Mouse (Mus musculus) liver, embryonic 16.5 days (tissue): ENCODE results near the gene Abhd12. TPM values are rescaled to one million over a fixed set of nuclear protein-coding genes. Genes with fewer than 3 reads are reported as not detected.
A peak's percentile ranks its signal among the peaks of the same experiment; 100 is the strongest.

ENCODE experiments used
- ATAC-seq: fragments of 200-750 bp; cut with Nextera tagmentation; 2 replicates; pipeline ENCODE4 v1.8.0; 2017; ENCODE audit warnings: low read depth, mild to moderate bottlenecking, moderate number of reproducible peaks, moderate library complexity
- H3K27ac ChIP-seq: fragments of 300-500 bp; sonication (generic); 2 replicates; pipeline ENCODE4 v1.5.1; 2014; ENCODE audit warnings: mild to moderate bottlenecking, low read length
- H3K27me3 ChIP-seq: fragments of 300-500 bp; sonication (generic); 2 replicates; pipeline ENCODE4 v1.6.1; 2014; ENCODE audit warnings: low read depth, low read length, mixed read lengths; ENCODE audit not compliant: control insufficient read depth, insufficient read depth
- H3K36me3 ChIP-seq: fragments of 300-500 bp; sonication (generic); 2 replicates; pipeline ENCODE4 v1.6.1; 2014; ENCODE audit warnings: mild to moderate bottlenecking; ENCODE audit not compliant: control insufficient read depth, insufficient read depth
- H3K4me1 ChIP-seq: fragments of 300-500 bp; sonication (generic); 2 replicates; pipeline ENCODE4 v1.6.1; 2014; ENCODE audit warnings: low read depth, low read length, mixed read lengths; ENCODE audit not compliant: control insufficient read depth
- H3K4me2 ChIP-seq: fragments of 300-500 bp; sonication (generic); 2 replicates; pipeline ENCODE4 v1.6.1; 2014; ENCODE audit warnings: low read depth, low read length, mixed read lengths
- H3K4me3 ChIP-seq: fragments of 300-500 bp; sonication (generic); 2 replicates; pipeline ENCODE4 v1.5.1; 2014; ENCODE audit warnings: low read depth, mild to moderate bottlenecking, low read length
- H3K9ac ChIP-seq: fragments of 300-500 bp; sonication (generic); 2 replicates; pipeline ENCODE4 v1.6.1; 2014; ENCODE audit warnings: low read depth, low read length
- H3K9me3 ChIP-seq: fragments of 300-500 bp; sonication (generic); replicated peaks from 2 replicates; pipeline ENCODE4 v1.6.1; 2016; ENCODE audit warnings: low read length; ENCODE audit not compliant: control insufficient read depth
- WGBS: fragments of 180-500 bp; shearing (Covaris S2); extraction: QIAGEN DNeasy Blood & Tissue Kit; methylation state at CpG from one replicate; pipeline ENCODE4 v1.1.7; 2014; ENCODE audit not compliant: insufficient replicate concordance; 5-methylcytosine and 5-hydroxymethylcytosine counted together
- polyA plus RNA-seq: library from polyadenylated mRNA; unstranded; fragments of >200 nt; fragmentation: Nextera tagmentation; extraction: Ambion mirVana; gene quantifications from 2 replicates; pipeline ENCODE4 v1.2.1, GENCODE M21; 2015

Abhd12 gene
- polyA plus RNA-seq, 1 experiment from 2014 or later = 19.0 TPM

GRCm38 (mm10) chr2:150832029-150832428, 72.5 kb downstream of the Abhd12 start:
- no peak overlapping the region for H3K4me2 ChIP-seq
- no peak overlapping the region for H3K9ac ChIP-seq
- no peaks in the 10 kb centered on the region for H3K27me3 ChIP-seq
- H3K9me3 ChIP-seq = no peaks in the 10 kb centered on the region
- no peak for ATAC-seq
- no peak overlapping the region for H3K4me3 ChIP-seq
- H3K4me1 ChIP-seq = no peaks in the 10 kb centered on the region
- WGBS = 79% methylated on average over 7 of the region's 7 CpGs
- H3K27ac ChIP-seq = no peak overlapping the region
- no peaks in the 10 kb centered on the region; the same call in 1 of the 2 replicates for H3K36me3 ChIP-seq

- 56% methylated on average over 3 of the region's 3 CpGs for whole genome bisulfite sequencing
- Histone ChIP-seq H3K4me2 (no peak overlapping the region), H3K4me3 (no peak overlapping the region), H3K27me3 (no peaks in the 10 kb centered on the region), H3K36me3 (no peaks in the 10 kb centered on the region; the same call in 1 of the 2 replicates), H3K27ac (peak overlapping the region; percentile 30; the same call in 1 of the 2 replicates), H3K9me3 (no peaks in the 10 kb centered on the region), H3K4me1 (no peaks in the 10 kb centered on the region), H3K9ac (no peak overlapping the region)
- ATAC-seq = 0 out of 2 replicates have a peak, but pooled peaks have one; percentile 11
Measured at GRCm38 (mm10) chr2:150830911-150831441, 73.6 kb downstream of the Abhd12 start.

GRCm38 (mm10) chr2:150830011-150830410, 74.5 kb downstream of the Abhd12 start:
- Histone ChIP-seq H3K27me3 (no peaks in the 10 kb centered on the region), H3K36me3 (peaks cover under 1% of the 10 kb centered on the region; the same call in 1 of the 2 replicates), H3K4me3 (no peak overlapping the region), H3K9ac (no peak overlapping the region), H3K4me1 (no peaks in the 10 kb centered on the region), H3K27ac (no peak overlapping the region), H3K9me3 (no peaks in the 10 kb centered on the region), H3K4me2 (no peak overlapping the region)
- no peak for ATAC-seq
- WGBS = 76% methylated on average over 2 of the region's 2 CpGs

GRCm38 (mm10) chr2:150828654-150829053, 75.9 kb downstream of the Abhd12 start:
- H3K4me2 ChIP-seq = no peak overlapping the region
- no peaks in the 10 kb centered on the region for H3K27me3 ChIP-seq
- H3K27ac ChIP-seq = no peak overlapping the region
- H3K9me3 ChIP-seq = no peaks in the 10 kb centered on the region
- no peaks in the 10 kb centered on the region for H3K4me1 ChIP-seq
- 64% methylated on average over 4 of the region's 4 CpGs for WGBS
- peaks cover 4% of the 10 kb centered on the region; the same call in 1 of the 2 replicates for H3K36me3 ChIP-seq
- ATAC-seq = no peak
- H3K4me3 ChIP-seq = no peak overlapping the region
- no peak overlapping the region for H3K9ac ChIP-seq

- H3K36me3 ChIP-seq = peaks cover 4% of the 10 kb centered on the region; the same call in 1 of the 2 replicates
- no peaks in the 10 kb centered on the region for H3K27me3 ChIP-seq
- H3K4me1 ChIP-seq = no peaks in the 10 kb centered on the region
- no peak for ATAC-seq
- no peaks in the 10 kb centered on the region for H3K9me3 ChIP-seq
- no peak overlapping the region for H3K9ac ChIP-seq
- no peak overlapping the region for H3K4me3 ChIP-seq
- WGBS = 60% methylated on average over 3 of the region's 3 CpGs
- H3K27ac ChIP-seq = no peak overlapping the region
- H3K4me2 ChIP-seq = no peak overlapping the region
Measured at GRCm38 (mm10) chr2:150828164-150828563, 76.4 kb downstream of the Abhd12 start.

GRCm38 (mm10) chr2:150826426-150826825, 78.1 kb downstream of the Abhd12 start:
- no peaks in the 10 kb centered on the region for H3K27me3 ChIP-seq
- H3K27ac ChIP-seq = no peak overlapping the region
- H3K36me3 ChIP-seq = peaks cover 4% of the 10 kb centered on the region; the same call in 1 of the 2 replicates
- no peak overlapping the region for H3K4me3 ChIP-seq
- H3K4me2 ChIP-seq = no peak overlapping the region
- no peak for ATAC-seq
- no peaks in the 10 kb centered on the region for H3K4me1 ChIP-seq
- no peak overlapping the region for H3K9ac ChIP-seq
- 80% methylated on average over 3 of the region's 3 CpGs for WGBS
- no peaks in the 10 kb centered on the region for H3K9me3 ChIP-seq

GRCm38 (mm10) chr2:150822987-150823386, 81.6 kb downstream of the Abhd12 start:
- H3K27ac ChIP-seq = no peak overlapping the region
- H3K9ac ChIP-seq = no peak overlapping the region
- H3K4me1 ChIP-seq = no peaks in the 10 kb centered on the region
- no peaks in the 10 kb centered on the region for H3K27me3 ChIP-seq
- WGBS = 40% methylated on average over 8 of the region's 8 CpGs
- no peak for ATAC-seq
- no peaks in the 10 kb centered on the region for H3K9me3 ChIP-seq
- no peak overlapping the region for H3K4me3 ChIP-seq
- H3K36me3 ChIP-seq = peaks cover 10% of the 10 kb centered on the region; the same call in 1 of the 2 replicates
- no peak overlapping the region for H3K4me2 ChIP-seq

- Histone ChIP-seq H3K9ac (no peak overlapping the region), H3K27ac (no peak overlapping the region), H3K4me1 (no peaks in the 10 kb centered on the region), H3K9me3 (no peaks in the 10 kb centered on the region), H3K4me2 (no peak overlapping the region), H3K36me3 (peaks cover 10% of the 10 kb centered on the region; the same call in 1 of the 2 replicates), H3K4me3 (no peak overlapping the region), H3K27me3 (no peaks in the 10 kb centered on the region)
- no peak for ATAC-seq
- WGBS = 70% methylated on average over 8 of the region's 8 CpGs
Measured at GRCm38 (mm10) chr2:150820720-150821119, 83.8 kb downstream of the Abhd12 start.

- no peak overlapping the region for H3K4me3 ChIP-seq
- peaks cover 11% of the 10 kb centered on the region for H3K36me3 ChIP-seq
- H3K27me3 ChIP-seq = no peaks in the 10 kb centered on the region
- no peak for ATAC-seq
- no peak overlapping the region for H3K27ac ChIP-seq
- H3K9ac ChIP-seq = no peak overlapping the region
- H3K4me2 ChIP-seq = no peak overlapping the region
- no peaks in the 10 kb centered on the region for H3K9me3 ChIP-seq
- no peaks in the 10 kb centered on the region for H3K4me1 ChIP-seq
- WGBS = 71% methylated on average over 8 of the region's 8 CpGs
Measured at GRCm38 (mm10) chr2:150818742-150819141, 85.8 kb downstream of the Abhd12 start.
